Mouse (Mus musculus) myocyte (in vitro differentiated cells): ENCODE measurements around the gene Birc6.

ENCODE experiments used
- MAX ChIP-seq: IDR thresholded peaks from one replicate; pipeline ENCODE4 v1.6.1; 2011; ENCODE audit warnings: low read depth, mild to moderate bottlenecking, control low read depth
- POLR2AphosphoS2 ChIP-seq: IDR thresholded peaks from one replicate; pipeline ENCODE4 v1.6.1; 2011; ENCODE audit warnings: low read depth, control low read depth; ENCODE audit not compliant: insufficient read length

GRCm38 (mm10) chr17:74577173-74577572, 49.1 kb downstream of the Birc6 start:
- TF ChIP-seq MAX (no peak), POLR2AphosphoS2 (no peak)
